Mouse (Mus musculus) hindbrain, postnatal 0 days (tissue): Measurements from ENCODE around the gene Smarca2. TPM values are rescaled to one million over a fixed set of nuclear protein-coding genes. Genes with fewer than 3 reads are reported as not detected.

Experiments used
- ATAC-seq: fragments of 200-750 bp; cut with Nextera tagmentation; 2 replicates; pipeline ENCODE4 v1.8.0; 2017; ENCODE audit warnings: mild to moderate bottlenecking, moderate TSS enrichment, moderate library complexity
- DNase-seq: peaks from one replicate; pipeline ENCODE4 v3.0.0-alpha.2; 2015; ENCODE audit warnings: low spot score
- H3K27ac ChIP-seq: fragments of 300-500 bp; sonication (generic); 2 replicates; pipeline ENCODE4 v1.5.1; 2014; ENCODE audit warnings: mild to moderate bottlenecking
- H3K27me3 ChIP-seq: fragments of 300-500 bp; sonication (generic); 2 replicates; pipeline ENCODE4 v1.6.1; 2014; ENCODE audit warnings: low read length, mixed read lengths; ENCODE audit not compliant: insufficient read depth
- H3K36me3 ChIP-seq: fragments of 300-500 bp; sonication (generic); 2 replicates; pipeline ENCODE4 v1.6.1; 2014; ENCODE audit warnings: low read length, mixed read lengths; ENCODE audit not compliant: insufficient read depth
- H3K4me1 ChIP-seq: fragments of 300-500 bp; sonication (generic); 2 replicates; pipeline ENCODE4 v1.6.1; 2014; ENCODE audit warnings: antibody characterized with exemption, low read length, mixed read lengths; ENCODE audit not compliant: insufficient read depth
- H3K4me2 ChIP-seq: fragments of 300-500 bp; sonication (generic); 2 replicates; pipeline ENCODE4 v1.6.1; 2014; ENCODE audit warnings: low read depth, mild to moderate bottlenecking, low read length, moderate library complexity, mixed read lengths
- H3K4me3 ChIP-seq: fragments of 300-500 bp; sonication (generic); 2 replicates; pipeline ENCODE4 v1.5.1; 2014; ENCODE audit warnings: low read length
- H3K9ac ChIP-seq: fragments of 300-500 bp; sonication (generic); replicated peaks from 2 replicates; pipeline ENCODE4 v1.6.1; 2014; ENCODE audit warnings: mild to moderate bottlenecking, low read length, moderate library complexity, mixed read lengths
- H3K9me3 ChIP-seq: fragments of 300-500 bp; sonication (generic); 2 replicates; pipeline ENCODE4 v1.6.1; 2016; ENCODE audit warnings: low read length, mixed read lengths
- CTCF ChIP-seq: IDR thresholded peaks from 2 replicates; pipeline ENCODE4 v1.5.1; 2016; ENCODE audit warnings: antibody characterized with exemption, control low read depth, low read depth
- WGBS: fragments of 180-500 bp; shearing (Covaris S2); extraction: QIAGEN DNeasy Blood & Tissue Kit; methylation state at CpG from one replicate; pipeline ENCODE4 v1.1.7; 2014; 5-methylcytosine and 5-hydroxymethylcytosine counted together
- polyA plus RNA-seq: library from polyadenylated mRNA; unstranded; fragments of >200 nt; fragmentation: Nextera tagmentation; extraction: Ambion mirVana; gene quantifications from 2 replicates; pipeline ENCODE4 v1.2.1, GENCODE M21; 2015
- total RNA-seq: library from RNA; depleted of rRNA; stranded (reverse); fragments of >200 nt; gene quantifications from 2 replicates; pipeline ENCODE4 v1.2.3, GENCODE M21; 2014

Smarca2 gene
- total and polyA plus RNA-seq, 2 experiments from 2014 or later: 82.0 to 87.7 TPM

- no peak for DNase-seq
- Histone ChIP-seq H3K4me2 (no peak overlapping the region), H3K4me3 (no peak overlapping the region), H3K9me3 (no peaks in the 10 kb centered on the region), H3K9ac (no peak overlapping the region), H3K36me3 (peaks cover 5% of the 10 kb centered on the region), H3K27me3 (no peaks in the 10 kb centered on the region), H3K27ac (no peak overlapping the region), H3K4me1 (no peaks in the 10 kb centered on the region)
- 51% methylated on average over 5 of the region's 5 CpGs for WGBS
- no peak for TF ChIP-seq CTCF
- ATAC-seq: no peak
Measured at GRCm38 (mm10) chr19:26706910-26707309, 102.1 kb downstream of the Smarca2 start.

- H3K36me3 ChIP-seq: peaks cover 5% of the 10 kb centered on the region
- no peaks in the 10 kb centered on the region for H3K4me1 ChIP-seq
- ATAC-seq (no peak), DNase-seq (no peak)
- H3K27me3 ChIP-seq: no peaks in the 10 kb centered on the region
- whole genome bisulfite sequencing: 77% methylated on average over 12 of the region's 12 CpGs
- H3K9me3 ChIP-seq: no peaks in the 10 kb centered on the region
- no peak overlapping the region for H3K27ac ChIP-seq
- no peak for TF ChIP-seq CTCF
- H3K9ac ChIP-seq: no peak overlapping the region
- H3K4me2 ChIP-seq: no peak overlapping the region
- H3K4me3 ChIP-seq: no peak overlapping the region
Measured at GRCm38 (mm10) chr19:26709095-26709494, 104.2 kb downstream of the Smarca2 start.

GRCm38 (mm10) chr19:26711268-26711667 lies 106.4 kb downstream of the Smarca2 start:
- no peak overlapping the region for H3K4me3 ChIP-seq
- no peaks in the 10 kb centered on the region for H3K9me3 ChIP-seq
- TF ChIP-seq CTCF: peak; percentile 55
- DNase-seq: peak; percentile 49
- H3K36me3 ChIP-seq: peaks cover 3% of the 10 kb centered on the region
- no peak overlapping the region for H3K4me2 ChIP-seq
- no peak overlapping the region for H3K9ac ChIP-seq
- ATAC-seq: no peak
- H3K27ac ChIP-seq: no peak overlapping the region
- H3K27me3 ChIP-seq: no peaks in the 10 kb centered on the region
- no peaks in the 10 kb centered on the region for H3K4me1 ChIP-seq
- 28% methylated on average over 2 of the region's 2 CpGs for whole genome bisulfite sequencing

DNA sequence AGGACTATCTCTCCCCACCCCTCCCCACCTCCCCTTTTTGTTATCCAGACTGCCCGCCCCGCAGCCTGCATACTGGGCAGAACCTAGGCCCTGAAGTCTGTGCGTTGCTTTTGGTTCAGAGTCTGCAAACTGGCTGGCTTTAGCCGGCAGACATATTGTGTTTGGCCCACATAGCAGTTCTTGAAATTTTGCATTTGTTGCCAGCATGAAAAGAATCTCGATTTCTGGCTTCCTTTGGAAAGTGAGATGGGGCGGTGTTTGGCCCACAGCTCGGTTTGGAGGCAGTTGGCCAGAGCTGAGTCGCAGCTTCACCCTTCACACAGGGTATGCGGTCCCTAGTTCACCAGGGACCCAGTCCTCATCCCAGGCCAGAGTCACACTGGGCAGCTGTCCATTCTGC lies 111.4 kb downstream of the Smarca2 start:
- WGBS: 62% methylated on average over 9 of the region's 9 CpGs
- DNase-seq: no peak

DNA sequence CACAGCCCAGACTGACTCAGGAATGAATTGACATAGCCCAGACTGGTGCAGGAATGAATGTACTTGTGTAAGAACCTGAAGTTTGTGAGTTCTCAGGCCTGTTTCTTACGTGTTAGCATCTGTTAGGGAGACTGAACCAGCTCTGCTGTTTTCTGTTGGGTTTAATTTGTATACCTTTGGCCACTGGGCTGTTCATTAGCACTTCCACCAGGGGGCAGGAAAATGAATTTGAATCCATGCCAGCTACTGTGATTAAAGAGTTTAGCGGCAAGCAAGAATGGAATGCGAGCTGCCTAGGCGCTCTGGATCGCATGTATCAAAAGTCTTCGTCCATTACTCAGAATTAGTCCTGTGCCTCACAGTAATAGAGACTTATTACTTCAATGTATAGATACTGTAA lies 113.4 kb downstream of the Smarca2 start:
- 19% methylated on average over 6 of the region's 6 CpGs for WGBS
- peak; percentile 75 for TF ChIP-seq CTCF
- Histone ChIP-seq H3K4me1 (no peaks in the 10 kb centered on the region), H3K9ac (no peak overlapping the region), H3K27me3 (no peaks in the 10 kb centered on the region), H3K9me3 (no peaks in the 10 kb centered on the region), H3K4me3 (no peak overlapping the region), H3K36me3 (no peaks in the 10 kb centered on the region; the same call in 1 of the 2 replicates), H3K27ac (no peak overlapping the region), H3K4me2 (no peak overlapping the region)
- ATAC-seq (peak; percentile 44; the same call in 1 of the 2 replicates), DNase-seq (peak; percentile 83)

More for the DNA sequence above, 111.4 kb downstream of the Smarca2 start:
- H3K9ac ChIP-seq: no peak overlapping the region
- no peaks in the 10 kb centered on the region for H3K27me3 ChIP-seq
- no peaks in the 10 kb centered on the region for H3K4me1 ChIP-seq
- H3K9me3 ChIP-seq: no peaks in the 10 kb centered on the region
- H3K27ac ChIP-seq: no peak overlapping the region
- ATAC-seq: 0 out of 2 replicates have a peak, but pooled peaks have one; percentile 40
- no peaks in the 10 kb centered on the region; the same call in 1 of the 2 replicates for H3K36me3 ChIP-seq
- H3K4me3 ChIP-seq: no peak overlapping the region
- no peak overlapping the region for H3K4me2 ChIP-seq
- TF ChIP-seq CTCF: no peak

GRCm38 (mm10) chr19:26719161-26719560 lies 114.3 kb downstream of the Smarca2 start:
- Histone ChIP-seq H3K4me3 (no peak overlapping the region), H3K9me3 (no peaks in the 10 kb centered on the region), H3K36me3 (no peaks in the 10 kb centered on the region; the same call in 1 of the 2 replicates), H3K27ac (no peak overlapping the region), H3K4me2 (no peak overlapping the region), H3K4me1 (no peaks in the 10 kb centered on the region), H3K9ac (no peak overlapping the region), H3K27me3 (no peaks in the 10 kb centered on the region)
- TF ChIP-seq CTCF: no peak
- 92% methylated on average over 7 of the region's 7 CpGs for WGBS
- DNase-seq: no peak
- no peak for ATAC-seq

- no peak for ATAC-seq
- no peak for TF ChIP-seq CTCF
- Histone ChIP-seq H3K4me3 (no peak overlapping the region), H3K36me3 (no peaks in the 10 kb centered on the region; the same call in 1 of the 2 replicates), H3K9me3 (no peaks in the 10 kb centered on the region), H3K27me3 (no peaks in the 10 kb centered on the region), H3K27ac (no peak overlapping the region), H3K4me1 (no peaks in the 10 kb centered on the region), H3K4me2 (no peak overlapping the region), H3K9ac (no peak overlapping the region)
- DNase-seq: no peak
- WGBS: 69% methylated on average over 6 of the region's 6 CpGs
Measured at GRCm38 (mm10) chr19:26721741-26722140, 116.9 kb downstream of the Smarca2 start.
